Mouse (Mus musculus) kidney, postnatal 0 days (tissue): ENCODE measurements around the gene Ppp4c. TPM values are rescaled to one million over a fixed set of nuclear protein-coding genes. Genes with fewer than 3 reads are reported as not detected.

Experiments
- ATAC-seq: fragments of 200-750 bp; cut with Nextera tagmentation; replicated peaks from 2 replicates; pipeline ENCODE4 v1.8.0; 2017; ENCODE audit warnings: low read depth, moderate number of reproducible peaks, moderate TSS enrichment, moderate library complexity; ENCODE audit not compliant: low FRiP score
- DNase-seq: peaks from one replicate; pipeline ENCODE4 v3.0.0-alpha.2; 2016; ENCODE audit warnings: low spot score
- H3K27ac ChIP-seq: fragments of 300-500 bp; sonication (generic); 2 replicates; pipeline ENCODE4 v1.5.1; 2014; ENCODE audit warnings: mild to moderate bottlenecking
- H3K27me3 ChIP-seq: fragments of 300-500 bp; sonication (generic); 2 replicates; pipeline ENCODE4 v1.6.1; 2014; ENCODE audit warnings: low read length, mixed read lengths; ENCODE audit not compliant: insufficient read depth
- H3K36me3 ChIP-seq: fragments of 300-500 bp; sonication (generic); 2 replicates; pipeline ENCODE4 v1.6.1; 2014; ENCODE audit warnings: low read length, mixed read lengths; ENCODE audit not compliant: insufficient read depth
- H3K4me1 ChIP-seq: fragments of 300-500 bp; sonication (generic); replicated peaks from 2 replicates; pipeline ENCODE4 v1.6.1; 2014; ENCODE audit warnings: antibody characterized with exemption, low read length, mixed read lengths; ENCODE audit not compliant: insufficient read depth
- H3K4me2 ChIP-seq: fragments of 300-500 bp; sonication (generic); 2 replicates; pipeline ENCODE4 v1.6.1; 2014; ENCODE audit warnings: mild to moderate bottlenecking, low read length, moderate library complexity, mixed read lengths
- H3K4me3 ChIP-seq: fragments of 300-500 bp; sonication (generic); replicated peaks from 2 replicates; pipeline ENCODE4 v1.5.1; 2014; ENCODE audit warnings: low read depth, low read length
- H3K9ac ChIP-seq: fragments of 300-500 bp; sonication (generic); 2 replicates; pipeline ENCODE4 v1.6.1; 2014; ENCODE audit warnings: low read depth, low read length
- H3K9me3 ChIP-seq: fragments of 300-500 bp; sonication (generic); replicated peaks from 2 replicates; pipeline ENCODE4 v1.6.1; 2016; ENCODE audit warnings: low read length, inconsistent platforms, mixed read lengths
- CTCF ChIP-seq: IDR thresholded peaks from 2 replicates; pipeline ENCODE4 v1.5.1; 2016; ENCODE audit warnings: antibody characterized with exemption, low read depth, mild to moderate bottlenecking, moderate library complexity
- WGBS: fragments of 180-500 bp; shearing (Covaris S2); extraction: QIAGEN DNeasy Blood & Tissue Kit; methylation state at CpG from one replicate; pipeline ENCODE4 v1.1.7; 2014; 5-methylcytosine and 5-hydroxymethylcytosine counted together
- polyA plus RNA-seq: library from polyadenylated mRNA; unstranded; fragments of >200 nt; fragmentation: Nextera tagmentation; extraction: Ambion mirVana; gene quantifications from 2 replicates; pipeline ENCODE4 v1.2.1, GENCODE M21; 2015

The Ppp4c gene
- polyA plus RNA-seq, 1 experiment from 2014 or later = 192 TPM

DNA sequence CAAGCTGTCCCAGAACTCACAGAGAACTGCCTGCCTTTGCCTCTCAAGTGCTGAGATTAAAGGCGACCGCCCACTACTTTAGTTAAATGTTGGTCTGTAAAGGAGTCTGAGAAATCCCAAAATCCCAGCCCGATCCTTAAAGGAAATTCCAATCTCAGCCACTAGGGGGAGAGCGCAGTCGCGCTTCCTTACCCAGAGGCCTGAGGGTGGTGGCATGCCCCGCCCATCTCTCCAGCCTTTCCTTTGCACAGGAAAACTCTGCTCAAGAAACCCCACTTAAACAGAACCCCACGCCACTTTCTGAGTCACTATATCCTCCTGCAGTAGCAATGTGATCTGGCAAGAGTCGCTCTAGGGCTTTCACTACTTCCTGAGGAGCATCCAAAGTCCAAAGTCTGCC is 37.4 kb downstream of the Ppp4c start:
- Histone ChIP-seq H3K27ac (0 out of 2 replicates have a peak overlapping the region, but pooled peaks have one; percentile 37), H3K4me3 (no peak overlapping the region), H3K9ac (no peak overlapping the region; the same call in 1 of the 2 replicates), H3K27me3 (no peaks in the 10 kb centered on the region), H3K36me3 (no peaks in the 10 kb centered on the region), H3K4me1 (no peaks in the 10 kb centered on the region), H3K9me3 (no peaks in the 10 kb centered on the region), H3K4me2 (peak overlapping the region; percentile 29; the same call in 1 of the 2 replicates)
- TF ChIP-seq CTCF = peak; percentile 91
- peak; percentile 60 for ATAC-seq
- under 1% methylated on average over 9 of the region's 9 CpGs for WGBS
- DNase-seq = peak; percentile 92

DNA sequence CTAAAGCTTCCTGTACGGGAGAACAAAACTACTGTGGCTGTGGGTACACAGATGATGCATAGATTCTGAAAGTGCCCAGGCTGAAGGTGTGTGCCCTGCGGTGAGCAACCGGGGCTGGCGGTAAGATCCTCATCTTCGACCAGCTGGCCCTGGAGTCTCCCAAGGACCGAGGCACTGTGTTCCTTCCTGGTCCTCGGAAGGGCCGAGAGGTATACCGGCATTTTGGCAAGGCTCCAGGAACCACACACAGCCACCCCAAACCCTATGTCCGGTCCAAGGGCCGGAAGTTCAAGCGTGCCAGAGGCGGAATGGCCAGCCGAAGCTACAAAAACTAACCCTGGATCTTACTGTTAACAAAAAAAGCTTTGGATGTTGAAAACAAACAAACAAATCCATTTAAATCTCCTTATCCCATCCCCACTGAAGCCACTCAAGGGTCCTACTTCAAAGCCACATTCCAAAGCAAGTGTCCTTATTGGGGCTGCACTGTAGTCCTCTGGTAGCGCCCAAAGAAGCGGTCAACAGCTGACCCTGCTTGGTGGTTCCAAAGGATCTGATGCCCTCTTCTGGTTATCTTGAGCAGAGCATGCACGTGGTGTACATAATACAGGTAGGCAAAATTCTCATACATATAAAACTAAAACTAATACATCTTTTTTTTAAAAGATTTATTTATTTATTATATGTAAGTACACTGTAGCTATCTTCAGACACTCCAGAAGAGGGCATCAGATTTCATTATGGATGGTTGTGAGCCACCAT is 42.5 kb downstream of the Ppp4c start:
- 90% methylated on average over 17 of the region's 17 CpGs for WGBS
- ATAC-seq = no peak
- Histone ChIP-seq H3K4me2 (no peak overlapping the region), H3K4me3 (no peak overlapping the region), H3K27me3 (no peaks in the 10 kb centered on the region), H3K9ac (no peak overlapping the region), H3K4me1 (no peaks in the 10 kb centered on the region), H3K9me3 (no peaks in the 10 kb centered on the region), H3K27ac (no peak overlapping the region), H3K36me3 (no peaks in the 10 kb centered on the region)
- DNase-seq = no peak
- TF ChIP-seq CTCF = peak; percentile 19; the same call in 1 of the 2 replicates

DNA sequence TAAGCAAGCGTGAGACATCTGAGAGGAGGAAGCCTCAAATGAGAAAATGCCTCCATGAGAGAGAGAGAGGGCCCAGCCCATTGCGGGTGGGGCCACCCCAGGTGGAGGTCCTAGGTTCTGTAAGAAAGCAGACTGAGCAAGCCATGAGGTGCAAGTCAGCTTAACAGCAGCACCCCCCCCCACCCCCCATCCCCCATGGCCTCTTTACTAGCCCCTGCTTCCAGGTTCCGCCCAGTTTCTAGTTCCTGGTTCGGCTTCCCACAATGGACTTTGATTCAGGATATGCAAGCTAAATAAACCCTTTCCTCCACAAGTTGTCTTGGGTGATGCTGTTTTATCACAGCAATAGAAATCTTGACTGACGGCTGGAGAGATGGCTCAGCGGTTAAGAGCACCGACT is 43.5 kb downstream of the Ppp4c start:
- Histone ChIP-seq H3K9ac (no peak overlapping the region), H3K27ac (no peak overlapping the region), H3K27me3 (no peaks in the 10 kb centered on the region), H3K4me1 (no peaks in the 10 kb centered on the region), H3K36me3 (no peaks in the 10 kb centered on the region), H3K4me2 (no peak overlapping the region), H3K4me3 (no peak overlapping the region), H3K9me3 (no peaks in the 10 kb centered on the region)
- WGBS = 76% methylated on average over 7 of the region's 7 CpGs
- DNase-seq = no peak
- no peak for TF ChIP-seq CTCF
- no peak for ATAC-seq

DNA sequence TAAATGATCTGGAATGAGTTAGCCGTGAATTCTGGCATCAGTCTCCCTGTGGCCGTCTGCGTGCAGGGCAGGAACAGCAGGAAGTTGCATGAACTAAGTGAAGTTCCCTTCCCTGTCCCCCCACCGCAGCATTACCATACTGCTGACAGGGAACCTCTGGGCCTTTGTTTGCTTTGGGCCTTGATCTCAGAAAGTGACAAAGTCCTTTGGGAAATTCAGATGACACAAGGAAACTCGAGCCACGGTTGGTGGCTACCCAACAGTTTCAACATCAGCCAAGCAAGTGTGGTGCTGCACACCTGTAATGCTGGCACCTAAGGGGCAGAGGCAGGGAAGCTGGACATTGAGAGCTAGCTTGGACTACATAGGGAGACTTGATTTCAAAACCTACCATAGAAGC is 45.5 kb downstream of the Ppp4c start:
- H3K27me3 ChIP-seq = no peaks in the 10 kb centered on the region
- WGBS = 27% methylated on average over 6 of the region's 6 CpGs
- no peaks in the 10 kb centered on the region for H3K4me1 ChIP-seq
- H3K4me2 ChIP-seq = no peak overlapping the region
- DNase-seq = no peak
- no peak for ATAC-seq
- H3K9me3 ChIP-seq = no peaks in the 10 kb centered on the region
- H3K4me3 ChIP-seq = no peak overlapping the region
- no peak overlapping the region for H3K27ac ChIP-seq
- TF ChIP-seq CTCF = no peak
- no peak overlapping the region for H3K9ac ChIP-seq
- no peaks in the 10 kb centered on the region for H3K36me3 ChIP-seq

- no peak overlapping the region for H3K4me2 ChIP-seq
- H3K27me3 ChIP-seq = no peaks in the 10 kb centered on the region
- ATAC-seq (no peak), DNase-seq (no peak)
- H3K9ac ChIP-seq = no peak overlapping the region
- no peak overlapping the region for H3K27ac ChIP-seq
- no peak overlapping the region for H3K4me3 ChIP-seq
- no peaks in the 10 kb centered on the region for H3K4me1 ChIP-seq
- TF ChIP-seq CTCF = no peak
- no peaks in the 10 kb centered on the region for H3K9me3 ChIP-seq
- no peaks in the 10 kb centered on the region for H3K36me3 ChIP-seq
- 86% methylated on average over 12 of the region's 12 CpGs for WGBS
Observed at GRCm38 (mm10) chr7:126746066-126746465, 46.2 kb downstream of the Ppp4c start.

GRCm38 (mm10) chr7:126741964-126742482 is 50.3 kb downstream of the Ppp4c start:
- TF ChIP-seq CTCF = no peak
- ATAC-seq (no peak), DNase-seq (no peak)
- Histone ChIP-seq H3K36me3 (no peaks in the 10 kb centered on the region), H3K4me3 (no peak overlapping the region), H3K9me3 (no peaks in the 10 kb centered on the region), H3K9ac (no peak overlapping the region), H3K4me2 (no peak overlapping the region), H3K4me1 (no peaks in the 10 kb centered on the region), H3K27ac (no peak overlapping the region), H3K27me3 (no peaks in the 10 kb centered on the region)
- WGBS = 86% methylated on average over 13 of the region's 13 CpGs
